Mouse (Mus musculus) ES-Bruce4 (cell line): Measurements from ENCODE around the gene Ddx55. TPM values are rescaled to one million over a fixed set of nuclear protein-coding genes. Genes with fewer than 3 reads are reported as not detected.

Source experiments
- H3K27ac ChIP-seq: 2 replicates; pipeline ENCODE4 v1.5.1; 2012; ENCODE audit warnings: low read length, inconsistent platforms; ENCODE audit not compliant: insufficient read depth
- H3K27me3 ChIP-seq: 2 replicates; pipeline ENCODE4 v1.6.1; 2012; ENCODE audit warnings: mild to moderate bottlenecking, low read length, inconsistent platforms; ENCODE audit not compliant: control insufficient read depth, poor library complexity, insufficient read depth, severe bottlenecking
- H3K36me3 ChIP-seq: 2 replicates; pipeline ENCODE4 v1.6.1; 2012; ENCODE audit warnings: inconsistent platforms, mild to moderate bottlenecking, low read length, moderate library complexity; ENCODE audit not compliant: control insufficient read depth, poor library complexity, insufficient read depth, severe bottlenecking
- H3K4me1 ChIP-seq: one replicate; pipeline ENCODE4 v1.8.1; 2011; ENCODE audit warnings: low read length; ENCODE audit not compliant: control insufficient read depth, insufficient read depth
- H3K4me3 ChIP-seq: 2 replicates; pipeline ENCODE4 v1.5.1; 2011; ENCODE audit warnings: low read depth, mild to moderate bottlenecking, low read length
- H3K9ac ChIP-seq: 2 replicates; pipeline ENCODE4 v1.6.1; 2012; ENCODE audit warnings: low read depth, mild to moderate bottlenecking, inconsistent platforms; ENCODE audit not compliant: poor library complexity, severe bottlenecking
- H3K9me3 ChIP-seq: replicated peaks from 2 replicates; pipeline ENCODE4 v1.6.1; 2012; ENCODE audit warnings: mild to moderate bottlenecking, low read length, inconsistent platforms; ENCODE audit not compliant: control insufficient read depth, poor library complexity, insufficient read depth, severe bottlenecking
- CTCF ChIP-seq: IDR thresholded peaks from one replicate; pipeline ENCODE4 v1.8.1; 2011; ENCODE audit warnings: low read depth, low read length
- EP300 ChIP-seq: IDR thresholded peaks from 2 replicates; pipeline ENCODE4 v1.6.1; 2011; ENCODE audit warnings: low read depth, low read length; ENCODE audit not compliant: insufficient read depth
- POLR2A ChIP-seq: IDR thresholded peaks from one replicate; pipeline ENCODE4 v1.8.1; 2011; ENCODE audit warnings: low read length; ENCODE audit not compliant: insufficient read depth
- polyA plus RNA-seq: library from polyadenylated mRNA; stranded (reverse); fragments of >200 nt; gene quantifications from 2 replicates; pipeline ENCODE4 v1.2.4, GENCODE M21; 2011; ENCODE audit warnings: low read depth; ENCODE audit not compliant: missing spikeins, insufficient read depth, insufficient read length

Ddx55 gene
- polyA plus RNA-seq, 1 experiment, result 13.7 TPM

- no peaks in the 10 kb centered on the region for H3K27me3 ChIP-seq
- peak overlapping the region; percentile 32; the same call in 1 of the 2 replicates for H3K9ac ChIP-seq
- no peak overlapping the region for H3K27ac ChIP-seq
- H3K4me3 ChIP-seq, result no peak overlapping the region
- no peaks in the 10 kb centered on the region for H3K4me1 ChIP-seq
- no peaks in the 10 kb centered on the region; the same call in 1 of the 2 replicates for H3K36me3 ChIP-seq
- TF ChIP-seq POLR2A (no peak), EP300 (no peak), CTCF (no peak)
- H3K9me3 ChIP-seq, result no peaks in the 10 kb centered on the region
Measured at GRCm38 (mm10) chr5:124528791-124529190, 23.9 kb upstream of the Ddx55 start.

- Histone ChIP-seq H3K27ac (no peak overlapping the region), H3K36me3 (no peaks in the 10 kb centered on the region; the same call in 1 of the 2 replicates), H3K9ac (peak overlapping the region; percentile 78; the same call in 1 of the 2 replicates), H3K9me3 (no peaks in the 10 kb centered on the region), H3K27me3 (no peaks in the 10 kb centered on the region), H3K4me1 (no peaks in the 10 kb centered on the region), H3K4me3 (peak overlapping the region; percentile 71)
- TF ChIP-seq EP300 (0 out of 2 replicates have a peak, but pooled peaks have one; percentile 26), CTCF (no peak)
Measured at GRCm38 (mm10) chr5:124529191-124529651, 23.4 kb upstream of the Ddx55 start.

- peak overlapping the region; percentile 71 for H3K4me3 ChIP-seq
- H3K27ac ChIP-seq, result no peak overlapping the region
- 0 out of 2 replicates have a peak overlapping the region, but pooled peaks have one; percentile 78 for H3K9ac ChIP-seq
- H3K9me3 ChIP-seq, result no peaks in the 10 kb centered on the region
- TF ChIP-seq POLR2A, result no peak
- no peak for TF ChIP-seq EP300
- TF ChIP-seq CTCF, result no peak
- H3K4me1 ChIP-seq, result no peaks in the 10 kb centered on the region
- no peaks in the 10 kb centered on the region for H3K27me3 ChIP-seq
- no peaks in the 10 kb centered on the region; the same call in 1 of the 2 replicates for H3K36me3 ChIP-seq
Measured at GRCm38 (mm10) chr5:124529697-124530096, 23.0 kb upstream of the Ddx55 start.

GRCm38 (mm10) chr5:124530655-124531582 is 21.7 kb upstream of the Ddx55 start, which contains the start of gene Rilpl1:
Gene Rilpl1 (minus strand): TSS chr5:124531391.
- peak within 1 kb of the TSS; percentile 78 for H3K9ac ChIP-seq
- no peaks in the 10 kb centered on the region; the same call in 1 of the 2 replicates for H3K36me3 ChIP-seq
- peak within 1 kb of the TSS; percentile 59 for H3K27ac ChIP-seq
- H3K27me3 ChIP-seq, result no peaks in the 10 kb centered on the region
- peak within 1 kb of the TSS; percentile 71 for H3K4me3 ChIP-seq
- no peaks in the 10 kb centered on the region for H3K9me3 ChIP-seq
- no peaks in the 10 kb centered on the region for H3K4me1 ChIP-seq
- TF ChIP-seq POLR2A, result no peak
- TF ChIP-seq EP300, result 0 out of 2 replicates have a peak, but pooled peaks have one; percentile 9

GRCm38 (mm10) chr5:124531583-124531930 is 21.1 kb upstream of the Ddx55 start:
- TF ChIP-seq EP300, result no peak
- peak; percentile 56 for TF ChIP-seq POLR2A
- Histone ChIP-seq H3K27ac (peak overlapping the region; percentile 59), H3K4me1 (no peaks in the 10 kb centered on the region), H3K9me3 (no peaks in the 10 kb centered on the region), H3K9ac (peak overlapping the region; percentile 78), H3K36me3 (no peaks in the 10 kb centered on the region; the same call in 1 of the 2 replicates), H3K4me3 (peak overlapping the region; percentile 71), H3K27me3 (no peaks in the 10 kb centered on the region)

- H3K4me1 ChIP-seq, result no peaks in the 10 kb centered on the region
- H3K4me3 ChIP-seq, result no peak overlapping the region
- no peak overlapping the region; the same call in 1 of the 2 replicates for H3K9ac ChIP-seq
- no peaks in the 10 kb centered on the region for H3K36me3 ChIP-seq
- no peak overlapping the region for H3K27ac ChIP-seq
- H3K27me3 ChIP-seq, result no peaks in the 10 kb centered on the region
- no peaks in the 10 kb centered on the region for H3K9me3 ChIP-seq
- TF ChIP-seq POLR2A, result no peak
- TF ChIP-seq CTCF, result no peak
- no peak for TF ChIP-seq EP300
Measured at GRCm38 (mm10) chr5:124532451-124532850, 20.2 kb upstream of the Ddx55 start.
